Mouse (Mus musculus): Measurements from ENCODE around the gene Gm21962. TPM values are rescaled to one million over a fixed set of nuclear protein-coding genes. Genes with fewer than 3 reads are reported as not detected.
A peak's percentile ranks its signal among the peaks of the same experiment; 100 is the strongest.

Gm21962 gene
- total RNA-seq, 1 experiment from 2014 or later = 0.09 TPM

DNA sequence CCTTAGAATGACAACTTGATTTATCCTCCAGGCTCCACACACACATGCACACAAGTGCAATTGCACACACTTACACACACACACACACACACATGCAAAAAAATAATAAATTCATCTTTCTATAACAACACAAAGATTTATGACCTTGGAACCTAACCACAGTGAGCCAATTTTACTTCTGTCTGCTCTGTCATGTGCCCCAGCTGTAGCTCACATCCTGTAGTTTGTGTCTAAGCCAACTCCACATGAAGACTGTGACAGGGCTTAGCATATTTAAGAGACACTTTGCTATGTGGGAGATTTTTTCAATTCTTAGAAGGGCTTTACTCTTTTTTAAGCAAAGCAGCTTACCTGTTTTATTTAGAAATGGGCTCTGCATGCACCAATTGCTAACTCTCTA, 20.2 kb downstream of the Gm21962 start:
- ATAC-seq (replicated peaks; ENCODE audit: low read depth, poor library complexity, severe bottlenecking) = peak; percentile 65

DNA sequence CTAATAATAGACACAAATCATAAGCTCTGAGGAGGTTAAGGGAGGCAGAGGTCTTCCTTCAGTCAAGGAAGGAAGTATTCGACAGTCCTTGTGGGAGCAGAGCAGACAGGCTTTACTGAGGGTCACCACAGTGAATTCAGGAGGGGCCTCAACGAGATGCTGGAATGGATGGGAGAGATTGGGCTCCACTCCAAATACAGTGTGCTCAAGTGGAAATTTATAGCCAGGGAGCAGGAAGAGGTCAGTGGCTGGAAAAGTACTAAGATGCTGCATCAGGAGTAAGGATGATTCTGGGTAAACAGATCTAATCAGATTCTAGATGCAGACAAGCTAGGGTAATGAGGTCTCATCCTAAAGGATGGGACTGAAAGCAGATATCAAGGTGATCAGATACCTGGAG, 44.6 kb downstream of the Gm21962 start:
- no peak for ATAC-seq (replicated peaks; ENCODE audit: low read depth, poor library complexity, severe bottlenecking)

DNA sequence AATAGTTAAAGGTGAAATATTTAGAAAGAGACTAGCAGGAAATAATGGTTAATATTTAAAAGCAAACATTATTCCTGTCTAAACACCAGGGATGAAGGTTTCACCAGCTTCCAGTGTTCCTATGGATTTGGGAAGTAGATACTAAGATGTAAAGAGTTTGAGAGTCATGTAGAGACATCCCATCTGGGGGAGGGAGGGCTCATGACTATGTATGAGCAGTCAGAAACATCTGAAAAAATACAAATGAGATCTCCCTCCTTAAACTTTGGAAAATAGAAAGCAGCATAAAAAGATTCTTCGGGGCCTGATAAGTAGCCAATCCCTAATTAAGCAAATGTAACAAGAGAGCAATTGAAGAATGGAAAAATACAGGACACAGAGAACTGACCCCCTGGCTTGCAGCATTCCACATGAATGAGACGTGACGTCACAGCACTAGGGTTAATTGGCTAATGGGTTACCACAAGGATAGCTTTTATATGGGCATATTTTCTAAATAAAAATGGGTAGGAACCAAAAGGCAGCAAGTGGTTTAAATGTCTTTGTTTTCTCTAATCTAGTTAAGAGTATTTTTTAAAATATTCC, 45.3 kb downstream of the Gm21962 start:
- ATAC-seq (replicated peaks; ENCODE audit: low read depth, poor library complexity, severe bottlenecking) = no peak

Other genes with a start within 250 kb of the Gm21962 start
- 0.24 TPM in 1 of 2 replicates, not detected in the other for gene Ddit4l, start 49.9 kb upstream of the Gm21962 start, total RNA-seq (2017)
- 741 and 1,055 TPM in 2 replicates for gene H2afz, start 193.0 kb downstream of the Gm21962 start, total RNA-seq (2017)
- gene Dnajb14, start 196.2 kb downstream of the Gm21962 start, total RNA-seq (2017) = 7.4 and 8.5 TPM in 2 replicates
- 56.7 and 70.8 TPM in 2 replicates for gene Lamtor3, start 247.0 kb downstream of the Gm21962 start, total RNA-seq (2017)